Mouse (Mus musculus) ES-E14 (cell line): ENCODE data around the gene Esr1.

ENCODE experiments used
- CHD2 ChIP-seq: IDR thresholded peaks from 2 replicates; pipeline ENCODE4 v1.6.1; 2014; ENCODE audit warnings: mild to moderate bottlenecking, low read depth, low read length, inconsistent platforms
- MAFK ChIP-seq: IDR thresholded peaks from 2 replicates; pipeline ENCODE4 v1.6.1; 2014; ENCODE audit warnings: mild to moderate bottlenecking, low read depth, low read length, inconsistent platforms; ENCODE audit not compliant: insufficient read depth
- ZC3H11A ChIP-seq: IDR thresholded peaks from 2 replicates; pipeline ENCODE4 v1.6.1; 2012; ENCODE audit warnings: low read depth, mild to moderate bottlenecking, inconsistent platforms, low read length, borderline replicate concordance
- ZNF384 ChIP-seq: IDR thresholded peaks from 2 replicates; pipeline ENCODE4 v1.6.1; 2012; ENCODE audit warnings: low read depth, low read length, inconsistent platforms

- TF ChIP-seq MAFK (no peak), ZC3H11A (no peak), CHD2 (no peak), ZNF384 (no peak)
Measured at GRCm38 (mm10) chr10:4602466-4602865, 8.9 kb upstream of the Esr1 start.
